Mouse (Mus musculus): ENCODE data around the gene Flt3l. TPM values are rescaled to one million over a fixed set of nuclear protein-coding genes. Genes with fewer than 3 reads are reported as not detected.

Flt3l gene
- 7.2 TPM for polyA plus RNA-seq (2012; fragmentation: generic; extraction: Trizol)

DNA sequence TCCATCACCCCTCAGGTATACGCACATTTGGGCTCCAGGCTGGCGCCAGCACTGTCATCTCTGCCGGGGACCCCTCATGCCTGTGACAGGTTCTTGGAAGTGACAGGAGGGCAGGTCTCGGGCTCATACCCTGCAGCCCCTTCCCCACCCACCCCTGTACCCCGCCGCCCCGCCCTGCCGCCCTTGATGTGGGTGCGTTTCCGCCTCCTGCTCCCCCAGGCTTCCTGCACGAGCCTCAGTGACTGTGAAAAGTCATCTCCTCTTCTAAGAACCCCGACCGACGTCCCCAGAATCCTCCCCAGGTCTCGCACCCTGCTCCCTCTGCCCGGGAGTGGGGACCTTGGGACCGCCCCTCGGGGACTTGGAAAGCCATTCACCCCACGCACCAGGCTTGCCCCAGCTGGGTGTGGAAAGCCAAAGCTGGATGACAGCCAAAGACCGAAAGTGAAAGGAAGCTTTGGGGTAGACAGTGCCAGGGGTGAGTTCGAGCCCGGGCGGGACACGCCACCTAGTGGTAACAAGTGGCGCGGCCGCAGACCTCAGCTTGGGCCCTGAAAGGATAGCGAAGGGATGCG lies at the start of gene Flt3l, which contains the start of gene Gm45713:
Flt3l (minus strand) TSS at position 440 of the 575 bp plus-strand sequence.
Gm45713 (minus strand) TSS at position 239 of the 575 bp plus-strand sequence.
- H3K79me2 ChIP-seq (ENCODE audit: control insufficient read depth, insufficient read depth) = no peaks in the 10 kb centered on the region
- peak; percentile 29 for TF ChIP-seq POLR2AphosphoS2 (IDR thresholded peaks at IDR 0.05; ENCODE audit: insufficient read length, low read depth)
- no peak for TF ChIP-seq CEBPB (IDR thresholded peaks at IDR 0.05; ENCODE audit: insufficient read depth, poor library complexity, severe bottlenecking)
- TF ChIP-seq MYOD1 (IDR thresholded peaks at IDR 0.05; ENCODE audit: control insufficient read depth in 1 of 3, insufficient read length in 2 of 3, low read depth in 2 of 3) = no peak
- peak; percentile 57 for TF ChIP-seq POLR2A (IDR thresholded peaks at IDR 0.05; ENCODE audit: insufficient read length, low read depth)
- peak in 1 of 3 experiments; percentile 33 for TF ChIP-seq MYOG (IDR thresholded peaks at IDR 0.05; ENCODE audit: control insufficient read depth in 1 of 3, insufficient read depth in 1 of 3, insufficient read length in 2 of 3, low read depth in 2 of 3)
- no peaks in the 10 kb centered on the region for H3K27me3 ChIP-seq (ENCODE audit: control insufficient read depth, insufficient read depth, insufficient read length)
- H3K4me2 ChIP-seq (ENCODE audit: low read depth) = peak within 1 kb of the TSS; percentile 84
- H3K36me3 ChIP-seq (ENCODE audit: control insufficient read depth, insufficient read depth) = no peaks in the 10 kb centered on the region
- H3ac ChIP-seq (ENCODE audit: control insufficient read depth, insufficient read length) = no peak within 1 kb of the TSS
- peak within 1 kb of the TSS; percentile 28 for H3K4me3 ChIP-seq

DNA sequence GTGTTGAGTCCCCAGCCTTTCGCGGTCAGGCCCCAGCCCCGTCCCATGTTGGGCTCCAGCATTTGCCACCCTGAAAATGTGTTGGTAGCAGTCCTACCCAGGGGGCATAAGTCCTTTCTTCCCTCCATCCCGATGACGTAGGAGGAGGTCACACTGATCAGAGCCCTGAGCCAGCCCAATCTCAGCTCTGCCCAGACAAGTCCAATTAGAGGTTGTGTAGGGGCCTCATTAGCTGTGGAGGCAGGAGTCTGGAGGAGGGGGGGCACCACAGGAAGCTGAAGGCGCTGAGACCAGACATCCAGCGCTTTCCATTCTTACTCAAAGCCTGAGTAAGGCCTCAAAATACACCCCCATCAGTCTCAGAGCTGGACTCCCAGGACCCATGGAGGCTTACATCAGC lies 49.7 kb upstream of the Flt3l start:
- H3K27me3 ChIP-seq (ENCODE audit: control insufficient read depth, insufficient read depth, insufficient read length) = peaks cover 73% of the 10 kb centered on the region
- no peak overlapping the region for H3K4me2 ChIP-seq (ENCODE audit: low read depth)
- H3K79me2 ChIP-seq (ENCODE audit: control insufficient read depth, insufficient read depth) = no peaks in the 10 kb centered on the region
- H3ac ChIP-seq (ENCODE audit: control insufficient read depth, insufficient read length) = no peak overlapping the region
- no peak for TF ChIP-seq REST (IDR thresholded peaks at IDR 0.05; ENCODE audit: insufficient read depth, insufficient read length)
- TF ChIP-seq E2F4 (IDR thresholded peaks at IDR 0.05; ENCODE audit: insufficient read depth) = no peak
- TF ChIP-seq MYOG (IDR thresholded peaks at IDR 0.05; ENCODE audit: control insufficient read depth in 1 of 3, insufficient read depth in 1 of 3, insufficient read length in 2 of 3, low read depth in 2 of 3) = no peak
- TF ChIP-seq MYOD1 (IDR thresholded peaks at IDR 0.05; ENCODE audit: control insufficient read depth in 1 of 3, insufficient read length in 2 of 3, low read depth in 2 of 3) = no peak
- TF ChIP-seq MAX (IDR thresholded peaks at IDR 0.05; ENCODE audit: low read depth) = no peak
- TF ChIP-seq SRF (IDR thresholded peaks at IDR 0.05; ENCODE audit: control insufficient read depth, insufficient read length, low read depth) = no peak
- TF ChIP-seq POLR2A (IDR thresholded peaks at IDR 0.05; ENCODE audit: insufficient read length, low read depth) = no peak
- no peak for TF ChIP-seq TCF3 (IDR thresholded peaks at IDR 0.05; ENCODE audit: insufficient read length, low read depth)
- no peak for TF ChIP-seq CEBPB (IDR thresholded peaks at IDR 0.05; ENCODE audit: insufficient read depth, poor library complexity, severe bottlenecking)
- TF ChIP-seq POLR2AphosphoS2 (IDR thresholded peaks at IDR 0.05; ENCODE audit: insufficient read length, low read depth) = no peak
- TF ChIP-seq TCF12 (IDR thresholded peaks at IDR 0.05; ENCODE audit: insufficient read depth, poor library complexity, severe bottlenecking) = no peak
- no peak overlapping the region for H3K4me3 ChIP-seq
- H3K36me3 ChIP-seq (ENCODE audit: control insufficient read depth, insufficient read depth) = no peaks in the 10 kb centered on the region

DNA sequence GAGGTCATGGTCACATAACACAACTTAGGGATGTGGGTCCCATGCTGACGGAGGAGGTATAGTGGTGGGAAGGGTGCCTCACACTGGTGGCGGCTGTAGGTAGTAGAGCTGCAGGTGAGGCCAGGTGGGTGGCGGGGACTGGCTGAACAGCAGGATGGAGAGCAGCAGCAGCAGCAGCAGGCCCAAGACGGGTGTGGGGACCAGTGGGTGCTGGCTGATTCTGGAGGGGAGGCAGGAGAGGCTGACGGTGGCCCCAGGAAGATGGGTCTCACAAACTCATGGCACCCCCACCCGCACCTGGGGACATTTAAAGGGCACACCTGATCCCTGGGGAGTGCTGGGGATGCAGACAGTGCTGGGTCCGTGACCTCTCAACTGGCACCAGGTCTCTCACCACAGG lies 47.4 kb upstream of the Flt3l start:
- TF ChIP-seq REST (IDR thresholded peaks at IDR 0.05; ENCODE audit: insufficient read depth, insufficient read length) = no peak
- TF ChIP-seq E2F4 (IDR thresholded peaks at IDR 0.05; ENCODE audit: insufficient read depth) = no peak
- TF ChIP-seq TCF12 (IDR thresholded peaks at IDR 0.05; ENCODE audit: insufficient read depth, poor library complexity, severe bottlenecking) = no peak
- TF ChIP-seq TCF3 (IDR thresholded peaks at IDR 0.05; ENCODE audit: insufficient read length, low read depth) = no peak
- TF ChIP-seq MAX (IDR thresholded peaks at IDR 0.05; ENCODE audit: low read depth) = no peak
- no peak for TF ChIP-seq POLR2AphosphoS2 (IDR thresholded peaks at IDR 0.05; ENCODE audit: insufficient read length, low read depth)
- no peak for TF ChIP-seq SRF (IDR thresholded peaks at IDR 0.05; ENCODE audit: control insufficient read depth, insufficient read length, low read depth)
- TF ChIP-seq CEBPB (IDR thresholded peaks at IDR 0.05; ENCODE audit: insufficient read depth, poor library complexity, severe bottlenecking) = no peak
- no peak for TF ChIP-seq MYOD1 (IDR thresholded peaks at IDR 0.05; ENCODE audit: control insufficient read depth in 1 of 3, insufficient read length in 2 of 3, low read depth in 2 of 3)
- no peak for TF ChIP-seq POLR2A (IDR thresholded peaks at IDR 0.05; ENCODE audit: insufficient read length, low read depth)
- TF ChIP-seq USF1 (IDR thresholded peaks at IDR 0.05; ENCODE audit: low read depth) = no peak
- TF ChIP-seq MYOG (IDR thresholded peaks at IDR 0.05; ENCODE audit: control insufficient read depth in 1 of 3, insufficient read depth in 1 of 3, insufficient read length in 2 of 3, low read depth in 2 of 3) = no peak

GRCm38 (mm10) chr7:45182606-45183005 lies 46.4 kb upstream of the Flt3l start:
- TF ChIP-seq SRF (IDR thresholded peaks at IDR 0.05; ENCODE audit: control insufficient read depth, insufficient read length, low read depth) = no peak
- TF ChIP-seq E2F4 (IDR thresholded peaks at IDR 0.05; ENCODE audit: insufficient read depth) = no peak
- no peak for TF ChIP-seq MYOD1 (IDR thresholded peaks at IDR 0.05; ENCODE audit: control insufficient read depth in 1 of 3, insufficient read length in 2 of 3, low read depth in 2 of 3)
- no peak for TF ChIP-seq POLR2AphosphoS2 (IDR thresholded peaks at IDR 0.05; ENCODE audit: insufficient read length, low read depth)
- no peak for TF ChIP-seq REST (IDR thresholded peaks at IDR 0.05; ENCODE audit: insufficient read depth, insufficient read length)
- Histone ChIP-seq H3K79me2 (ENCODE audit: control insufficient read depth, insufficient read depth) (no peaks in the 10 kb centered on the region), H3ac (ENCODE audit: control insufficient read depth, insufficient read length) (no peak overlapping the region), H3K27me3 (ENCODE audit: control insufficient read depth, insufficient read depth, insufficient read length) (peaks cover 87% of the 10 kb centered on the region), H3K4me2 (ENCODE audit: low read depth) (peak overlapping the region; percentile 65), H3K36me3 (ENCODE audit: control insufficient read depth, insufficient read depth) (no peaks in the 10 kb centered on the region), H3K4me3 (no peak overlapping the region)

More for the DNA sequence above, 47.4 kb upstream of the Flt3l start:
- Histone ChIP-seq H3K36me3 (ENCODE audit: control insufficient read depth, insufficient read depth) (no peaks in the 10 kb centered on the region), H3K27me3 (ENCODE audit: control insufficient read depth, insufficient read depth, insufficient read length) (peaks cover 86% of the 10 kb centered on the region), H3K4me3 (no peak overlapping the region), H3ac (ENCODE audit: control insufficient read depth, insufficient read length) (no peak overlapping the region), H3K4me2 (ENCODE audit: low read depth) (no peak overlapping the region), H3K79me2 (ENCODE audit: control insufficient read depth, insufficient read depth) (no peaks in the 10 kb centered on the region)

DNA sequence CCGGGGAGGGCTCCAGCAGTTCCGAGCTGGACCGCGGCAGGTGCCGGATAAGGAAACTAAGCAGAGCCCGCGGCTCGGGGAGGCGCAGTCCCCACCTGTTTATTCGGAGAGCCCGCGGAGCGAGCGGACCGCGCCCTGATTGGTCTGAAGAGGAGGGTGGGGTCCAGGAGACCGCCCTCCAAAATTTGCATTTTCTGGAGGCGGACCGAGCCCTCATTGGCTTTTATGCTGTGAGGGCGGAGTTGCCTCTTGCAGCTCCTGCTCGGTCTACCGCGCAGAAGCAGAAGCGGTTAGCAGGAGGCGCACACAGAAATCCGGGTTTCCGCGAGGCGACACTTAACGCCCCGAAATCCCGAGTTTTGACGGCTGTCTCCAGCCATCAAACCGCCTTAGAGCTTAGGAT lies 46.0 kb upstream of the Flt3l start:
- Histone ChIP-seq H3K4me2 (ENCODE audit: low read depth) (peak overlapping the region; percentile 65), H3ac (ENCODE audit: control insufficient read depth, insufficient read length) (no peak overlapping the region), H3K36me3 (ENCODE audit: control insufficient read depth, insufficient read depth) (no peaks in the 10 kb centered on the region), H3K4me3 (no peak overlapping the region), H3K27me3 (ENCODE audit: control insufficient read depth, insufficient read depth, insufficient read length) (peaks cover 89% of the 10 kb centered on the region), H3K79me2 (ENCODE audit: control insufficient read depth, insufficient read depth) (no peaks in the 10 kb centered on the region)
- no peak for TF ChIP-seq USF1 (IDR thresholded peaks at IDR 0.05; ENCODE audit: low read depth)
- no peak for TF ChIP-seq MYOD1 (IDR thresholded peaks at IDR 0.05; ENCODE audit: control insufficient read depth in 1 of 3, insufficient read length in 2 of 3, low read depth in 2 of 3)
- TF ChIP-seq POLR2AphosphoS2 (IDR thresholded peaks at IDR 0.05; ENCODE audit: insufficient read length, low read depth) = no peak
- peak; percentile 86 for TF ChIP-seq E2F4 (IDR thresholded peaks at IDR 0.05; ENCODE audit: insufficient read depth)
- TF ChIP-seq POLR2A (IDR thresholded peaks at IDR 0.05; ENCODE audit: insufficient read length, low read depth) = peak; percentile 42
- TF ChIP-seq MYOG (IDR thresholded peaks at IDR 0.05; ENCODE audit: control insufficient read depth in 1 of 3, insufficient read depth in 1 of 3, insufficient read length in 2 of 3, low read depth in 2 of 3) = peak in 1 of 3 experiments; percentile 15

Data from myocyte (in vitro differentiated cells).